Mouse (Mus musculus) spleen, postnatal 10 days (tissue): ENCODE results near the gene Prr19.
"Not testable (repeated sequence)": the region's sequence is repeated elsewhere in the genome, so short reads cannot be mapped to it uniquely, and the experiment has no call there.

Source experiments
- DNase-seq, 2 experiments: peaks; one replicate each; pipeline ENCODE4 v3.0.0; 2021 to 2022; ENCODE audit warnings: low spot score in 2 of 2

Gene Prr19

DNA sequence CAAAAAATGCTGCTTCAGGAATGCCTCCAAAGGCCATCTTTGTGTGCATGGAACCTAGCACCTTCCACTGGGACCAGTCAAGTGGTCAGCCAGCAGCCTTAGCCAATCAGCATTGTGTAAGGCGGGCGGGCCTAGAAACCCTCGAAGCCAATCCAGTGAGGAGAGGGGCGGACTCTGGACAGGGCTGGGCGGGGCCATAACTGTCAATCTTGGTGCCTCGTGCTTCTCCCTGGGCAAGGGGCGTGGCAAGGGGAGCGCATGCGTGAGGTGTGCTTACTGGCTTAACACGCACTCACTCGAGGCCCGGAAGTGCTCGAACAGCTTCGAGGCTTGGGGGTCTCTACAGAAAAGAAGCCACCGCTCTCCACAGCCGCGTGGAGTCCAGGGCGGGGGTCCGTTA is at the start of gene Prr19:
Gene Prr19, plus strand, starts transcription at position 349 of the 400 bp plus-strand sequence.
- no peak for DNase-seq

DNA sequence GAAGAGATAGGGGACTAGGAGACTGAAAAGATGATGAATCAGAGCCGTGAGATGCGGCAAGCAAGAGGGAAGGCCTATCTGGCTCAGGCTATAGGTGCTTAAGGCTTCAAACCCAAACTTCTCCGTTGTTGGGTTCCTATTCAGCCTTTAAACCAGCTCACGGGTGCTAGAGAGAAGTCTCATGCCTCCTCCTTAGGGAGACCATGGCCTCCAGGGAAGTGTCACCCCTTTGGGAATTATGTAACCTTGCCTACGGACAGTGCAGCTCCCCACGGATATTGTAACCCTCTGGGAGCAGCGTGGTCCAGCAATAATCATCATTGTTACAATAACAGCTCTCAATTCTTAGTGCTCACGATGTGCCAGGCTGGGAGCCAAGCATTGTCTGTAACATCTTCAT is 49.4 kb upstream of the Prr19 start:
- no peak for DNase-seq

DNA sequence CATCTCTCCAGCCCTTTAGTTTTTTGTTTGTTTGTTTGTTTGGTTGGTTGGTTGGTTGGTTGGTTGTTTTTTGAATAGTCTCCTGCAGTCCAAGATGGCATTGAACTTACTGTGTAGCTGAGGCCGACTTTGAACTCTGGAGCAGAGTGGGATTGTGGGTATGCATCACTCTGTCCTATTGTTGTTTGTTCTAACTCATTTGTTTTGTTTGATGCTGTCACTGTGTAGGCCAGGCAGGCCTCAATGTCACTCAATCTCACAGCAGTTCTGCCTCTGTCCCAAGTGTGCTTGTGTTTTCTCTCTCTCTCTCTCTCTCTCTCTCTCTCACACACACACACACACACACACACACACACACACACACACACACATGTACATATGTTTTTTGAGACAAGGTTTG is 39.3 kb upstream of the Prr19 start:
- DNase-seq: no peak

GRCm38 (mm10) chr7:25263968-25264870 is 37.0 kb upstream of the Prr19 start:
- no peak for DNase-seq

- not testable (repeated sequence) for DNase-seq
These were observed 35.5 kb upstream of the Prr19 start for GRCm38 (mm10) chr7:25265743-25266142.

- DNase-seq: no peak
These were observed 34.8 kb upstream of the Prr19 start for GRCm38 (mm10) chr7:25266180-25266962.

GRCm38 (mm10) chr7:25267301-25267750 is 33.9 kb upstream of the Prr19 start, which contains the start of gene Cic:
TSS of gene Cic (plus strand) at chr7:25267704.
- DNase-seq: peak in 1 of 2 experiments; percentile 97

DNA sequence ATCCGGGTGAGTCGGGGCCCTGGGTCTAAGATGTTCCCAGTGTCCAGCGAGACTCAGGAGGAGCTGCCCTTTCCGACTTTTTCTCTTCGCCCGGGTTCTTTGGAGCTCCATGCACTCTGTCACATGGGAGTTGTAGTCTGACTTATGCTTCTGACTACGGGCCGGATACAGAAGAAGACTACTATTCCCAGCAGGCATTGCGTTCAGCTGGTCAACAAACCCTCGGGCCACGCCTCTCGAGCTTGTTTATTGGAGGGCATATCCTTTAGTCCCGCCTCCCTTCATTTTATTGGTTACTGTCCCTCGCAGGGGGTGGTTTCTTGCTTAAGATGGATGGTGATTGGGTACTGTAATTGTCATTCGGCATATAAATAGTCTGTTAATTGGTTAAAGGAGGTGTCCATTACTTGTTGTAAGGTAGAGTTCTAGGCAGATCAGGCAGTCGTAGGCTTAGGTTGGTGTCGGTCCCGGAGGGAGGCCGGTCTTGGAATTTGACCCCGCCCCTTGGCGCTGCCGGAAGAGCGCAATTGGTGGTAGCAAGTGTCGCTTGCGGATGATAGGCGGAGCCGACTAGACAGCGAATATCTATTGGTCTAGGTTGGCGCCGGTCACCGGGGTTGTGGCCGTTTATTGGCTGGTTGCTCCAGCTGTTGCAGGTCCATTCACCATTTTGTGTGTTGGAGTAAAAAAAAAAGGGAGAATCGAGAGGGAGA is 33.3 kb upstream of the Prr19 start:
- DNase-seq: peak; percentile 98 to 99

DNA sequence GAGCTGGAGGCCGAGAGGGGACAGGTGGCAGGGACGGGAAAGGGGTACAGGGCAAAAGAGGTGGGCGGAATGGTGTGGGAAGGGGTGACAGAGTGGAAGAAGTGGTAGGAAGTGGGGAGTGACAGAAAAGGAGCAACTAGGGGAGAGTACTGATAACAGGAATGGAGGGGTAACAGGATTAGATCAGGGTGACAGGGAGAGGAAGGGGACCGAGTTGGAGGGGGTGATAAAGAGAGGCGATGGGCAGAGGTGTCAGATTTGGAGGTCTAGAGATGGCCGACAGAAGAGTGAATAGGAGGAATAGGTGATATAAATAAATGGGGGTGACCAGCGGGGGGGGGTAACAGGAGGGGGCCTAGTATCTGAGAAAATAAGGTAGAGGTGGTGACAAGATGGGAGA is 32.6 kb upstream of the Prr19 start:
- DNase-seq: no peak

- peak; percentile 40 to 48 for DNase-seq
These were observed 32.2 kb upstream of the Prr19 start for GRCm38 (mm10) chr7:25269029-25269428.

DNA sequence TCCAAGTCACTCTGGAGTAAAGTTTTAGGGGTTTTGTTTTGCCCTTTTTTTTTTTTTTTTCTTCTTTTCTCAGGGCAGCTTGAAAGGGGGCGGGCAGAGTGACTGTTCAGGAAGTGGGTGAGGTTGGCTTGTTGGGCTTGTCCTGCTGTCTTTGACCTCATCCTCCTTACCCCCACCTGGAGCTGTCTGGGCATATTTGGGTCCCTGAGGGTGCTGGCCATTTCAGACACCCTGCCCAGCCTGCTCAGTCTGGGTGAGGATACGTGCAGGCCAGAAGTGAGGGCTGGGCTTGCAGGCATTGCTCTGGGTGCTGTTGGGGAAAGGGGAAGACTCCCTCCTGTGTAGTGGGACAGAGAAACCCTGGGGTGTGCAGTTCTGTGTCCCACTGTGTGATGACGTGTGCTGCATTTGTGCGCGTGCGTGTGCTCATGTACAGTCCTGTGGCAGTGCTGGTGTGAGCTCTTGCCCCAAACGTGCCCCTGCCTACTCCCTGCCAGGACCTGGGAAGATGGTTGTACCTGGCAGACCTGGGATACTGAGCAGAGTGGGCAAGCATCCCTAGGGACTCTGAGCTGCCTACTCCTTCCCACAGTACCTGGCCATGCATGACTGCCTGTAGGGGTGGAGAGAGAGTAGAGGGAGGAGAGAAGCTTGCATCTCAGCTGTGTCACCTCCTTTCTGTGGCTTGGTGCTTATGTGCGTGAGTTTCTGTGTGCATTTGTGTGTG is 31.5 kb upstream of the Prr19 start:
- peak in 1 of 2 experiments; percentile 41 for DNase-seq

DNA sequence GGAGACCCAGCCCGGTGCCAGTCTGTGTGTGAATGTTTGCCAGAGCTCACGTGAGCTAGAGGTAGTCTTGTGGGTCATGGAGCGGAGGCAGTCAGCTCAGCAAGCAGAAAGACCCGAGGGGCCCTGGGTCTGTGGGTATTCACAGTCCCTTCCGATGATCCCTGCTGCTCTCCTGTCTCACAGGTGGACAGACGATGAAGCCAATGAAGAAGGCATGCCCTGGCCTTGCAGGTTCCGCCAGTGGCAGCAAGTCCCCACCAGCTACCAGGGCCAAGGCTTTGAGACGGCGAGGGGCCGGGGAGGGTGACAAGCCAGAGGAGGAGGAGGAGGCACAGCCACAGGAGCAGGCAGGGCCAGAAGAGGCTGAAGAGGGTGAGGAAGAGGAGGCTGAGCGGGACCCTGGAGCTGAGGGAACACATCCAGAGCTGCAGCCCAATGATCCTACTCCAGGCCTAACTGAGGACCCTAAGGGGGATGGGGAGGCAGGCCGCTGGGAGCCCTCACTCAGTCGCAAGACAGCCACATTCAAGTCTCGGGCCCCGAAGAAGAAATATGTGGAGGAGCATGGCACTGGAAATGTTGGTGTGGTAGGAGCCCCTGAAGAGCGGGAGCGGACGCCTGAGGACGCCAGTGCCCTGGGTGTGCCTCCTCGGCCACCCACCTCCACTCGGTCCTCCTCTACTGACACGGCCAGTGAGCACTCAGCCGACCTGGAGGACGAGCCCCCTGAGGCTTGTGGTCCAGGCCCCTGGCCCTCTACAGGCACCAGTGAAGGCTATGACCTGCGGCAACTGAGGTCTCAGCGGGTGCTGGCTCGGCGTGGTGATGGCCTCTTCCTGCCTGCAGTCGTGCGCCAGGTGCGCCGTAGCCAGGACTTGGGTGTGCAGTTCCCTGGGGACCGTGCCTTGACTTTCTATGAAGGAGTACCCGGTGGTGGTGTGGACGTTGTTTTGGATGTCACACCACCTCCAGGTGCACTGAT is 30.3 kb upstream of the Prr19 start:
- DNase-seq: peak; percentile 16 to 26

DNA sequence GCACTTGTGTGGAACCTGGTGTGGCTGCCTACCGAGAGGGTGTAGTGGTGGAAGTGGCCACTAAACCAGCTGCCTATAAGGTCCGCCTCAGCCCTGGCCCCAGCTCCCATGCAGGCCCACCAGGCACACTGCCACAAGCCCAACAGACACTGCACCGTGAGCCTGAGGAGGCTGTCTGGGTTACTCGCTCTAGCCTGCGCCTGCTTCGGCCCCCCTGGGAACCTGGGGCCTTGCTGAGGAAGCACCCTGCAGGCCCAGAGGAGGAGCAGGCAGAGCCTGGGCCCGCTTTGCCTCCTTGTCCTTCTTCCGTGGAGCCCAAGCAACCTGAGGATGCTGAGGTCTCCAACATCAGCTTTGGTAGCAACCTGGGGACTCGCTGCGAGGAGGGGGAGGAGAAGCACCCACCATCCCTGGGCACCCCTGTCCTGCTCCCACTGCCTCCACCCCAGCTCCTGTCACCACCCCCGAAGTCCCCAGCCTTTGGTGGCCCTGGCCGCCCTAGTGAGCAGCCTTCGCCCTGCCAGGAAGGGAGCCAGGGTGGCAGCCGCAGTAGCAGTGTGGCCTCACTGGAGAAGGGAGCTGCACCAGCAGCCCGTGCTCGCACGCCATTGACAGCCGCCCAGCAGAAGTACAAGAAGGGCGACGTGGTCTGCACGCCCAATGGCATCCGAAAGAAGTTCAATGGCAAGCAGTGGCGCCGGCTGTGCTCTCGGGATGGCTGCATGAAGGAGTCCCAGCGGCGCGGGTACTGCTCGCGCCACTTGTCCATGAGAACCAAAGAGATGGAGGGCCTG is 29.4 kb upstream of the Prr19 start:
- peak; percentile 14 to 23 for DNase-seq

- peak in 1 of 2 experiments; percentile 4 for DNase-seq
These were observed 28.6 kb upstream of the Prr19 start for GRCm38 (mm10) chr7:25272445-25273258.

DNA sequence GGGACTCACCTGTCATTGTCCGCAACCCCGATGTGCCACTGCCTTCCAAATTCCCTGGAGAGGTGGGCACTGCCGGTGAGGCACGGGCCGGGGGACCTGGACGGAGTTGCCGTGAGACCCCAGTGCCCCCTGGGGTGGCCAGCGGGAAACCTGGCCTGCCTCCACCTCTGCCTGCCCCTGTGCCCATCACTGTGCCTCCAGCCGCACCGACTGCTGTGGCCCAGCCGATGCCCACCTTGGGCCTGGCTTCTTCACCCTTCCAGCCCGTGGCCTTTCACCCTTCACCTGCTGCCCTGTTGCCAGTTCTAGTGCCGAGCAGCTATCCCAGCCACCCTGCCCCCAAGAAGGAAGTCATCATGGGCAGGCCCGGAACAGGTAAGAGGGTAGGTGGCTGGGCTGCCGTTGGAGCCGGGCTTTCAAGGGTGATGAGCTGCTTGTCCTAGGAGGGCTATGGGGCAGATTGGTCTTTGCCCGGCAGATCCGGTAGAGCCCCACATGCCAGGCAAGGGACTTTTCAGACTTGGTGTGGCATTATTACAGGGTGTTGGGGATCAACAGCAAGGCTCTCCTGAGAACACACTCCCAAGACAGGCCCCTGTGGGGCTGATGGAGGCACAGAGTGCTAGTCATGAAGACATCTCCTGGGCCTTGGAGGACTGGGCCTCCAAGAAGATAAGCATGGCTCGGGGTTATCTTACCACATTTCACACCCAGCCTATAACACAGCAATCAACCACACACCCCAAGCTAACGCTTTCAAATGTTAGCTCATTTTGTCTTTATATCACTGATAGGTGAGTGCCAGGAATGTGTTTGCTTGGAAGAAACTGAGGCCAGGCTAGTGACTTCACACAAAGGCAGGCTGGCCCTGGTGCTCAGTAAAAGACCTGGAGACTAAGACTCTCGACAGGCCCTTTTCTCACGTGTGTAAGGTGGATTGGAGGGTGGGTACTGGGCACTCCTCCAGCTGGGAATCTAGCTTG is 27.7 kb upstream of the Prr19 start:
- peak; percentile 34 to 42 for DNase-seq

GRCm38 (mm10) chr7:25274571-25274970 is 26.6 kb upstream of the Prr19 start:
- peak in 1 of 2 experiments; percentile 39 for DNase-seq

- DNase-seq: peak in 1 of 2 experiments; percentile 31
These were observed 26.2 kb upstream of the Prr19 start for GRCm38 (mm10) chr7:25274996-25275395.
